Mouse (Mus musculus): ENCODE measurements around the gene Cyp39a1.

DNA sequence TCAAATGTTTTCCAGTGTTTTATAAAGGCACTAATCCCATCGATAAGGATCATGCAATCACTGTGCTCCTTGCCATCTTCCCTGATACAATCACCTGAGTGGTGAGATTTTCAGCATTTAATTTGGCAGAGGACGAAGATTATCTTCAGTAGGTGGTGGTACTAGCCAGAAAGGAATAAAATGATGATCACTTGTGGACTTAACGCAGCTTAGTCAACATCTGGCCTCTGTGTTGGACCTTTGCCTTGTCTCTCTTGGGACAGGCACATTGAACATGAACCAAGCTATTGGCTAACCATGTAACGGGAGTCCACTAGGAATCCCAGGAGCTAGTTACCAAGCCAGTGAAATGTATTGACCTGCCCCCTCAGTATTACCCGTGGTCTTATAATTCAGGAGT is 17.4 kb downstream of the Cyp39a1 start:
- TF ChIP-seq CTCF (IDR thresholded peaks at IDR 0.05; ENCODE audit: low read depth) (no peak), EP300 (IDR thresholded peaks at IDR 0.05; ENCODE audit: low read depth) (no peak)
